In the genomic region with DNA sequence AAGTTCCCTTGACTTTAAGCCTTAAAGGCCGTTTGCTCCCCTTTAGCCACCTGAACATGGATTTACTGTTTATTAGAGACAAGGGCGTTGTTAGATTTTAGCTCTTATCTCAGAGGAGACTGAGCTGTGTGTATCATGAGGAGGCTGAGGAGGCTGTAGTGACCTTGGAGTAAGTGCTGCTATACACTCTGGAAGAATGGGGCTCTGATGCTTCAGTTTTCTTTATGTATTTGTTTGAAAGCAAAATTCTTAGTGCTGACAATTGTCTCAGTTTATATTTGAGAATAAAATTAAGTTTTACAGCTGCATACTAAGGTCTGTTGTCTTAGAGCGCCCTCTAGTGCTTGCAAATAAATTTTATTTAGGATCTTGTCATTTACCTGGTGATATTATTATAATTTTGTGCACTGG, we compare ENCODE assay signal across 8 mouse cellular contexts. TPM values are rescaled to one million over a fixed set of nuclear protein-coding genes. Genes with fewer than 3 reads are reported as not detected.
A peak's percentile ranks its signal among the peaks of the same experiment; 100 is the strongest.
DNase-seq lines count a peak whose midpoint lies in the region; ATAC-seq and TF ChIP-seq lines count a peak whose summit lies in the region.

No protein-coding gene starts in this region.

- no peak overlapping the region for H3K4me2 ChIP-seq in lung, postnatal 0 days (replicated peaks; ENCODE audit: low read depth, low read length)

- DNase-seq in heart, adult 18-20 months = peak; percentile 25 to 63
- no peak for DNase-seq in heart, postnatal 25 days (ENCODE audit: low spot score)
- DNase-seq in urinary bladder, postnatal 25 days (ENCODE audit: low spot score) = peak; percentile 35
- DNase-seq in urinary bladder, postnatal 36 days (ENCODE audit: low spot score in 2 of 2) = no peak
- peak; percentile 84 for DNase-seq in lung, postnatal 0 days (ENCODE audit: low spot score)
- no peak for DNase-seq in spleen, adult 12 weeks (ENCODE audit: low spot score)
- no peak for DNase-seq in adrenal gland, postnatal 4 days (ENCODE audit: low spot score in 2 of 2)

- H3K9me3 ChIP-seq in erythroblast, embryonic 14.5 days (ENCODE audit: control insufficient read depth, low read length) = peaks cover 6% of the 10 kb centered on the region
- H3K9me3 ChIP-seq in lung, postnatal 0 days (ENCODE audit: low read length) = no peaks in the 10 kb centered on the region

- WGBS in lung, postnatal 0 days = 33% methylated on average over 3 of the region's 3 CpGs

- ATAC-seq in lung, postnatal 0 days = no peak

- H3K27ac ChIP-seq in lung, postnatal 0 days (ENCODE audit: low read length) = no peak overlapping the region

- TF ChIP-seq CTCF in lung, postnatal 0 days (IDR thresholded peaks at IDR 0.05) = peak; percentile 75

- no peaks in the 10 kb centered on the region for H3K27me3 ChIP-seq in erythroblast, embryonic 14.5 days (ENCODE audit: control insufficient read depth)
- no peaks in the 10 kb centered on the region for H3K27me3 ChIP-seq in lung, postnatal 0 days (replicated peaks; ENCODE audit: insufficient read depth, low read length)

- peaks cover 58% of the 10 kb centered on the region for H3K4me1 ChIP-seq in erythroblast, embryonic 14.5 days (ENCODE audit: control insufficient read depth)
- H3K4me1 ChIP-seq in lung, postnatal 0 days (ENCODE audit: insufficient read depth, low read depth, low read length) = no peaks in the 10 kb centered on the region

- intact Hi-C loops in heart, postnatal 25 days (cut with DNase I) = loop anchor here (1.0 to 2.0 kb wide), 2 partner anchors 273 to 354 kb away; a partner anchor contains a TSS

- H3K4me3 ChIP-seq in erythroblast, embryonic 14.5 days (replicated peaks) = peak overlapping the region; percentile 10
- H3K4me3 ChIP-seq in lung, postnatal 0 days (ENCODE audit: low read depth, low read length) = no peak overlapping the region

- H3K36me3 ChIP-seq in erythroblast, embryonic 14.5 days (ENCODE audit: control insufficient read depth) = peaks cover 46% of the 10 kb centered on the region
- no peaks in the 10 kb centered on the region for H3K36me3 ChIP-seq in lung, postnatal 0 days (ENCODE audit: insufficient read depth, low read length)

- H3K9ac ChIP-seq in lung, postnatal 0 days (replicated peaks; ENCODE audit: low read depth) = no peak overlapping the region

- no peak for TF ChIP-seq EP300 in lung, postnatal 0 days (IDR thresholded peaks at IDR 0.05)

RNA-seq across cellular contexts. Expression of a gene that starts 35.6 kb away (rescaled TPM):
- total RNA-seq in heart, adult 18-20 months (2021) = 10 to 100 TPM; 23.1 to 29.8 TPM
- total RNA-seq in heart, postnatal 25 days (2021) = 10 to 100 TPM; 23.4 to 29.8 TPM
- polyA plus RNA-seq in erythroblast, embryonic 14.5 days (2012) = 0.58 and 0.65 TPM in 2 replicates
- polyA plus RNA-seq in lung, postnatal 0 days (2015; fragmentation: Nextera tagmentation; extraction: Ambion mirVana) = 41.5 and 44.6 TPM in 2 replicates
- 10 to 100 TPM; 52.9 to 59.3 TPM for total RNA-seq in adrenal gland, postnatal 4 days (2021)

Comparison
In these comparisons a context has a peak if more than half of its experiments do, and no peak if none do; other contexts are left out.
1. DNase-seq: peak in heart, adult 18-20 months (2 of 2), urinary bladder, postnatal 25 days (single experiment) and lung, postnatal 0 days (single experiment); none in heart, postnatal 25 days (single experiment), urinary bladder, postnatal 36 days (0 of 2), spleen, adult 12 weeks (single experiment) and adrenal gland, postnatal 4 days (0 of 2).